Mouse (Mus musculus): ENCODE results near the gene Tekt5. TPM values are rescaled to one million over a fixed set of nuclear protein-coding genes. Genes with fewer than 3 reads are reported as not detected.

Gene Tekt5
- total RNA-seq (2014; fragmentation: Nextera tagmentation): not detected in 2 replicates
- 0.19 TPM in 1 of 2 replicates, not detected in the other for total RNA-seq (2017)

DNA sequence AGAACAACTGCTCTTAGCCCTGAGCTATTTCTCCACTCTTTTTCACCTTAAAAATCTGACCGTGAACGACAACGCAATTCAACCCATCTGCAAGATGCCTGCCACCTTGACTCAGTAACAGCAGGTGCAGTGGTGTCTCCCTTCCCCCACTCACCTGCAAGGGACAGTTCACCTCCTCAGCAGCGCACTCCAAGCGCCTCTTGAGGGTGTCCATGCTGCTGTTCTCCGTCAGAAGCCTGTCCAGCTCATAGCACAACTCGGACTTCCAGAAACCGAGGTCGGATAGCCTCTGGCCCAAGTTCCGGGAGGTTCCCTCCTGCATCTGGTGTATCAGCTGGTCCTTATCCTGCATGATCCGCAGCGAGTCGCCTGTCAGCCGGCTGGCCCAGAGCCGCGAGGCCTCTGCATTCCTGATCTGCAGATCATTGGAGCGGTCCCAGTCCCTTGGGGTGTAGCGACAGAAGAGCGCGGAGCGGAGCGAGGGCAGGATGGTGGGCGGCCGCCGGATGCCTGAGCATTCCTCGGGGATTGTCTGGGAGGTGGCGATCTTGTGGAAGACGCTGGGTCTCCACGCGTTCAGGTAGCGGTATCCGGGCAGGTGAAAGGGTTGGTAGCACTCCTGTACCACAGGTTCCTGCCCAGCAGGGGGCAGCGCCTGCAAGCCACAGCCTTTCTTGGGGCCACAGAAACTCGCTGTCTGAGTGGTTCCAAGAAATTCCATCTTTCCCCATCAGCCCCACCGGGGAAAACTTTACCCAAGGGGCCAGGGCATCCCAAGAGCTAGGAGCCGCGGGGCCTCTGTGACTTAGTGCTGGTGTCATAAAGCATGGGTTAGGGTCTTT, at the start of gene Tekt5:
Gene Tekt5 (minus strand): TSS at position 792 of the 842 bp plus-strand sequence.
- ATAC-seq (replicated peaks; ENCODE audit: low FRiP score, low TSS enrichment, poor library complexity, severe bottlenecking): peak; percentile 56; the same call in 1 of the 2 replicates

DNA sequence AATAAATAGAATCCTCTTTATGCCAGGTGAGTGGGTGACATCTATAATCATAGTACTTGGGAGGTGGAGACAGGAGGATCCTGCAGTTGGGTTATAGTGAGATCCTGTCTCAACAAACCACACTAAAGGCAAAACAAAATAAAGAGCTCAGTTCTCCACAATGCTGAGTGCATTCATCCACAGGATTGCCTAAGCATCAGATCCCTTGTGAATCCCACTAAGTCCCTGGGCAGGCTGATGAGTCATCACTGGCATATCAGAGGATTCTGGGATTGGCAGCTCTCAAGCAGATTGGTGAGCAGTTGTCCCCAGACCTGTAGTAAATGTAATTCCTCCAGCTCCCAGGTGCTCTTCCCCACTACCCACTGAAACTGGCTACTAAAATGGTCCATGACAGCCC, 48.4 kb upstream of the Tekt5 start:
- ATAC-seq (replicated peaks; ENCODE audit: low FRiP score, low TSS enrichment, poor library complexity, severe bottlenecking): no peak

- ATAC-seq (replicated peaks; ENCODE audit: low FRiP score, low TSS enrichment, poor library complexity, severe bottlenecking): no peak
These were observed 46.5 kb upstream of the Tekt5 start for GRCm38 (mm10) chr16:10441761-10442160.

- ATAC-seq (replicated peaks; ENCODE audit: low FRiP score, low TSS enrichment, poor library complexity, severe bottlenecking): no peak
These were observed 46.0 kb upstream of the Tekt5 start for GRCm38 (mm10) chr16:10441328-10441727.

- ATAC-seq (replicated peaks; ENCODE audit: low FRiP score, low TSS enrichment, poor library complexity, severe bottlenecking): no peak
These were observed 42.8 kb upstream of the Tekt5 start for GRCm38 (mm10) chr16:10438055-10438454.

DNA sequence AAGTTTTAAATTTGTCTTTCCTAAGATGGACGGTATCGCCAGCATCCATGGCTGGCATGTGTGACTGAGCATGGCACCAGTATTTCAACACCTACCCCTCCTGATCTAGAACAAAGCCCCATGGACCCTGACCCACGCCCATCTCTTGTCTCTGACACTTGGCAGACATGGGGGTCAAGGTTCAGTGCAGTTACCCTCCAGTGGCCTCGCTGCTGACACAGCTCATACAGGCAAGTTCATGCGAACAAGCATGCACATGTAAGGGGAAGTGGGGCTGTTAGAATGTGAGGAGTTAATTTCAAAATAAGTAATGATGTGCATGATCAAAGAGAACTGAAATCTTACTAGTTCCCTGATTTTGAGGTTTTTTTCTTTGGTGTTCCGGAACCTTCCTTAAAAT, 40.9 kb upstream of the Tekt5 start:
- ATAC-seq (replicated peaks; ENCODE audit: low FRiP score, low TSS enrichment, poor library complexity, severe bottlenecking): no peak

- ATAC-seq (replicated peaks; ENCODE audit: low FRiP score, low TSS enrichment, poor library complexity, severe bottlenecking): no peak
These were observed 38.1 kb upstream of the Tekt5 start for GRCm38 (mm10) chr16:10433344-10433743.

DNA sequence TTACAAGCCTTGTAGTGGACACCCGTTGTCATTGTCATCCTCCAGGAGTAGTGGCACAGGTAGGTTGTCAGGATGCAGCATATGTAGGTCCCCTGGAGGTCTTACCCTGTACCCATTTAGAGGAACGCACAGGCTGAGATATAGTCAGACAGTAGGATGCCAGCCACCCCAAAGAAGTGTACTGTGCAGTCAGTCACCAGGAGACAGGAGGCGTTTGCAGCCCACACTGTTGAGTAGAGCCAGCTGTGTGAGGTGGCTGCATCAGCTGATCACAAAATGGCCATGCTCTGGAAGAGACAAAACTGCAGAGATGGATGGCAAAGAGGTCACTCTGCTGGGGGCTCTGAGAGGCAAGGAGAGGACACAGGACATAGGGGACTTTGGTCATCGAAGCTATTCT, 37.1 kb upstream of the Tekt5 start:
- ATAC-seq (replicated peaks; ENCODE audit: low FRiP score, low TSS enrichment, poor library complexity, severe bottlenecking): no peak

DNA sequence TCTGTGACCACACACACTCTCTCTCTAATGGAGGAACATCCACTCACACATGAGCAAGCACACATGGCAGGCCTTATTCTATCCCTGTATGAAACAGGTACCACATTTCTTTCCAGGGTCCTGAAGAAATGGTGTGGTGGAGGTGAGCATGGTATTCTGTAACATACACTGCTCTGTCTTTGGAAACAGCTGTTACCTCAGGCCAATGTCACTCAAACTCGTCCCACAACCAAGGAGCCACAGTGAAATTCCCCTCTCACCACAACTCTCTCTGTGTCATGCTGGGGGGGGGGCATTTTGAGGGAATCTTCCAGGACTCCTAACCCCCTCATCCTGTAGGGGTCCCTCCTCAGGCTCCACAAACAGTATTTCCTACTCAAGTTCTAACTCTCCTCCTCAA, 36.6 kb upstream of the Tekt5 start:
- ATAC-seq (replicated peaks; ENCODE audit: low FRiP score, low TSS enrichment, poor library complexity, severe bottlenecking): no peak

DNA sequence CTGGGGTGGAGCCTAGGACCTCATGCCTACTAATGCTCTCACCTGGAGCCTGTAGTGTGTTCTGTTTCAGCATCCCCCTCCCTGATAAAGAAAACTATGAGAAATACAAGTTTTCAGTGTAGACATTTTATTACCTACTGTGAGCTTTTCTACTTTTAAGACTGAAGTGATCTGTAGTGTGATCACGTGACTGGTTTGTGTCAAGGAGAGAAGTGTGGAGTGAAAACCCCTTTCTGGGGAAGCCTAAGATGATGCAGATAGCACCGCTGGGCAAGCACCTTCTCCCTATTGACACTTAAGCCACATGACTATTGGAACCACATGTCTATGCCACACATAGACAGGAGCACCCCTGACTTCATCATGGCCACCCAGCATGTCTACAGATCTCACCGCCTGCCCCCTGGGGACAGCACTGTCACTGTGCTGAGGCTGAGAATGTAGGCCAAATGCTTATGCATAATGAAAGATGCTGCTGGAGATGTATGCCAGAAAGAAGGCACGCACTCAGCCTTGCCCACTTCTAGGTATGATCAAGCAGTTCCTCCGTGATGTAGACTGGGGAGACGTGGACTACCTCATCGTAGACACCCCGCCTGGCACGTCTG, 25.3 kb upstream of the Tekt5 start:
- ATAC-seq (replicated peaks; ENCODE audit: low FRiP score, low TSS enrichment, poor library complexity, severe bottlenecking): no peak

GRCm38 (mm10) chr16:10417723-10418259, 22.5 kb upstream of the Tekt5 start:
- ATAC-seq (replicated peaks; ENCODE audit: low FRiP score, low TSS enrichment, poor library complexity, severe bottlenecking): no peak

DNA sequence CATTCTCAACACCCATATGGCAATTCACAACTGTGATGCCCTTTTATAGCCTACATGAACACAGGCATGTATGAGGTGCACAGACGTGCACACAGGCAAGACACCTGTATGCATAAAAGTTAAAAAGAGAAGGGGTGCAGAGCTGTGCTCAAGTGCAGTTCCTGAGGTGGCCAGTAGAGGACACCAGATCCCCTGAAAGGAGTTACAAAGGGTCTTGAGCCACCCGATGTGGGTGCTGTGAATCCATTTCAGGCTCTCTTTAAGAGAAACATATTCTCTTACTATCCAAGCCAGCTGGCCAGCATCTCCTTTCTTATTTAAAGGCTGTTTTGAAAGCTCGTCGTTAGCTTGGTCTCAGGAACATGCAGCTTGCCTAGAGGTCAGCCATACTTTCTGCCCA, 21.6 kb upstream of the Tekt5 start:
- ATAC-seq (replicated peaks; ENCODE audit: low FRiP score, low TSS enrichment, poor library complexity, severe bottlenecking): no peak

DNA sequence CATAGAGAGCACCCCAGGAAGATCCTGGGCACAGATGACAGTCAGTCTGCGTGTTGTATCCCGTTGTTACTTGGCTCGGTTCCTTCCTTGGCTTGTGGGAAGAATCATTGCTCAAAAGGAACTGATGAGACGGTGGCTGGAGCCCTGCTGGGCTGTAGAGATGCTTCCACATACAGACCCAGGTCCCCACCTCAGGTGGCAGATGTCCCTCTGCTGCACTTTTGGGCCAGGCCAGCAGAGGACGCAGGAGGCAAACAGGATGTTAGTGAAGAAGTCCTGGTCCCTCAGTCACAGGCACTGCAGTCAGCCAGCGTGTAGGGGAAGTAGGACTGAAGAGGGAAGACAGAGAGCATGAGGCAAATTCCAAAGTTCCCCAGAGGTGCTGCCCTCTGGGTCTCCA, 20.7 kb upstream of the Tekt5 start:
- ATAC-seq (replicated peaks; ENCODE audit: low FRiP score, low TSS enrichment, poor library complexity, severe bottlenecking): no peak

- peak; percentile 99 for ATAC-seq (replicated peaks; ENCODE audit: low FRiP score, low TSS enrichment, poor library complexity, severe bottlenecking)
These were observed 16.8 kb upstream of the Tekt5 start, which contains the start of gene Nubp1 for GRCm38 (mm10) chr16:10411764-10412746. Nubp1 (plus strand) TSS chr16:10411948.

DNA sequence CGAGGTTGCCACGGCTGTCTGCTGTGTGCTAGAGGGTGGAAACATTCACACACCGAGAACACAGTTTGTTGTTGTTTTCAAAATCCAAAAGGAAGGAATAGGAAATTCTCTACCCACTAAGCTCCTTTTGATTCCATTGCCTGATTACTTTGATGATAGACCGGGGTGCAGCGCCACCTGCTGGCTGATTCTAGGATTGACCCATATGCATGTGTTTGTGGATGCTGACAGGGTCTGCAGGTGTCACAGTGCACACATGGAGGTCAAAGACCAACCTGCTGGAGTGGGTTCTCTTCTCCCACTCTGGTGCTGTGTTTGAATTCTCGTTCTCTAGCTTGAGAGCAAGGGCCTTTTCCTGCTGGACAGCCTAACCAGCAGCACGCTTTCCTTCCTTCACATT, 3.9 kb upstream of the Tekt5 start:
- ATAC-seq (replicated peaks; ENCODE audit: low FRiP score, low TSS enrichment, poor library complexity, severe bottlenecking): peak; percentile 84

DNA sequence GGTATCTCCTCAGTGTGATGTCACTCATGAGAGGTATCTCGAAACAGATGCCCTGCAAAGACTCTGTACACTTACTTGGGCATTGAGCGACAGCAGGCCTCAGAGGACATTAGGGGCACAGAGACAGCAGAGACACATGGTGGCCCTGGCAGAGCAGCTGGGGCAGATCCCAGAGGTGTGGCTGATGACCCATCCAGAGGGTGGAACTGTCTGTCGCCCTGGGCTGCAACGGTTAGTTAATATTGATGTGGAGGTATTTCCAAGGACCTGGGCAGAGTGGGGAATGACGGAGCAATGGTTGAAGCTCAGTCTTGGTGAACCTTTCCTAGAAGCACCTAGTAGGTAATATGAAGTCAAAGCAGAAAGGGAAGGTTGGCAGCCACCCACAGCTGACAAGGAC, 3.5 kb upstream of the Tekt5 start:
- ATAC-seq (replicated peaks; ENCODE audit: low FRiP score, low TSS enrichment, poor library complexity, severe bottlenecking): 0 out of 2 replicates have a peak, but pooled peaks have one; percentile 10

- ATAC-seq (replicated peaks; ENCODE audit: low FRiP score, low TSS enrichment, poor library complexity, severe bottlenecking): no peak
These were observed 2.7 kb downstream of the Tekt5 start for GRCm38 (mm10) chr16:10392587-10392986.

GRCm38 (mm10) chr16:10388634-10389365, 6.5 kb downstream of the Tekt5 start:
- peak; percentile 45; the same call in 1 of the 2 replicates for ATAC-seq (replicated peaks; ENCODE audit: low FRiP score, low TSS enrichment, poor library complexity, severe bottlenecking)

GRCm38 (mm10) chr16:10385261-10385660, 10.0 kb downstream of the Tekt5 start:
- no peak for ATAC-seq (replicated peaks; ENCODE audit: low FRiP score, low TSS enrichment, poor library complexity, severe bottlenecking)

Measured in megakaryocyte-erythroid progenitor cell, adult 5-6 weeks (primary cell).